Mouse (Mus musculus) embryonic facial prominence, embryonic 10.5 days (tissue): Measurements from ENCODE around the gene Irf2bp2. TPM values are rescaled to one million over a fixed set of nuclear protein-coding genes. Genes with fewer than 3 reads are reported as not detected.
A peak's percentile ranks its signal among the peaks of the same experiment; 100 is the strongest.

Source experiments
- DNase-seq: peaks from one replicate; pipeline ENCODE4 v3.0.0-alpha.2; 2017; ENCODE audit warnings: low spot score
- H3K27ac ChIP-seq: fragments of 300-500 bp; sonication (generic); replicated peaks from 2 replicates; pipeline ENCODE4 v1.5.1; 2016; ENCODE audit warnings: mild to moderate bottlenecking
- H3K27me3 ChIP-seq: fragments of 300-500 bp; sonication (generic); replicated peaks from 2 replicates; pipeline ENCODE4 v1.6.1; 2016; ENCODE audit warnings: low read depth, mild to moderate bottlenecking; ENCODE audit not compliant: poor library complexity, severe bottlenecking
- H3K36me3 ChIP-seq: fragments of 300-500 bp; sonication (generic); replicated peaks from 2 replicates; pipeline ENCODE4 v1.6.1; 2016; ENCODE audit warnings: mild to moderate bottlenecking, moderate library complexity
- H3K4me1 ChIP-seq: fragments of 300-500 bp; sonication (generic); 2 replicates; pipeline ENCODE4 v1.6.1; 2016
- H3K4me3 ChIP-seq: fragments of 300-500 bp; sonication (generic); 2 replicates; pipeline ENCODE4 v1.5.1; 2016; ENCODE audit warnings: mild to moderate bottlenecking, moderate library complexity
- H3K9me3 ChIP-seq: fragments of 300-500 bp; sonication (generic); 2 replicates; pipeline ENCODE4 v1.6.1; 2016; ENCODE audit warnings: mild to moderate bottlenecking
- WGBS: fragments of 180-500 bp; shearing (Covaris S2); methylation state at CpG from one replicate; pipeline ENCODE4 v1.1.7; 2016; 5-methylcytosine and 5-hydroxymethylcytosine counted together
- polyA plus RNA-seq: library from polyadenylated mRNA; unstranded; fragments of >200 nt; fragmentation: Nextera tagmentation; extraction: Ambion mirVana; gene quantifications from 2 replicates; pipeline ENCODE4 v1.2.1, GENCODE M21; 2016

Gene Irf2bp2
- polyA plus RNA-seq, 1 experiment from 2014 or later, result 5.4 TPM

GRCm38 (mm10) chr8:126570046-126570445 is 23.7 kb downstream of the Irf2bp2 start:
- no peaks in the 10 kb centered on the region; the same call in 1 of the 2 replicates for H3K27me3 ChIP-seq
- H3K27ac ChIP-seq, result no peak overlapping the region
- no peak overlapping the region for H3K4me3 ChIP-seq
- H3K4me1 ChIP-seq, result peaks cover 52% of the 10 kb centered on the region
- no peaks in the 10 kb centered on the region for H3K9me3 ChIP-seq
- H3K36me3 ChIP-seq, result no peaks in the 10 kb centered on the region
- no peak for DNase-seq
- WGBS, result 56% methylated on average over 3 of the region's 3 CpGs

- DNase-seq, result no peak
- 69% methylated on average over 1 of the region's 1 CpGs for WGBS
- peaks cover 52% of the 10 kb centered on the region for H3K4me1 ChIP-seq
- H3K36me3 ChIP-seq, result no peaks in the 10 kb centered on the region
- no peaks in the 10 kb centered on the region; the same call in 1 of the 2 replicates for H3K27me3 ChIP-seq
- no peaks in the 10 kb centered on the region for H3K9me3 ChIP-seq
- no peak overlapping the region for H3K27ac ChIP-seq
- no peak overlapping the region for H3K4me3 ChIP-seq
Observed at GRCm38 (mm10) chr8:126569638-126570037, 24.1 kb downstream of the Irf2bp2 start.

GRCm38 (mm10) chr8:126567674-126568073 is 26.1 kb downstream of the Irf2bp2 start:
- Histone ChIP-seq H3K4me1 (peaks cover 52% of the 10 kb centered on the region), H3K9me3 (no peaks in the 10 kb centered on the region), H3K27me3 (no peaks in the 10 kb centered on the region; the same call in 1 of the 2 replicates), H3K27ac (peak overlapping the region; percentile 84; the same call in 1 of the 2 replicates), H3K36me3 (no peaks in the 10 kb centered on the region), H3K4me3 (no peak overlapping the region)
- no peak for DNase-seq
- WGBS, result 70% methylated on average over 2 of the region's 2 CpGs

- H3K9me3 ChIP-seq, result no peaks in the 10 kb centered on the region
- peaks cover 52% of the 10 kb centered on the region for H3K4me1 ChIP-seq
- peak; percentile 65 for DNase-seq
- H3K4me3 ChIP-seq, result 0 out of 2 replicates have a peak overlapping the region, but pooled peaks have one; percentile 21
- no peaks in the 10 kb centered on the region; the same call in 1 of the 2 replicates for H3K27me3 ChIP-seq
- 4% methylated on average over 14 of the region's 14 CpGs for WGBS
- H3K36me3 ChIP-seq, result no peaks in the 10 kb centered on the region
- H3K27ac ChIP-seq, result peak overlapping the region; percentile 84
Observed at GRCm38 (mm10) chr8:126566446-126567062, 27.2 kb downstream of the Irf2bp2 start.

GRCm38 (mm10) chr8:126565954-126566445 is 27.8 kb downstream of the Irf2bp2 start:
- Histone ChIP-seq H3K27me3 (no peaks in the 10 kb centered on the region; the same call in 1 of the 2 replicates), H3K27ac (peak overlapping the region; percentile 84), H3K4me3 (no peak overlapping the region), H3K36me3 (no peaks in the 10 kb centered on the region), H3K4me1 (peaks cover 47% of the 10 kb centered on the region), H3K9me3 (no peaks in the 10 kb centered on the region)
- no peak for DNase-seq
- WGBS, result 44% methylated on average over 6 of the region's 6 CpGs

GRCm38 (mm10) chr8:126565231-126565781 is 28.5 kb downstream of the Irf2bp2 start:
- Histone ChIP-seq H3K27ac (peak overlapping the region; percentile 84; the same call in 1 of the 2 replicates), H3K36me3 (no peaks in the 10 kb centered on the region)
- WGBS, result 85% methylated on average over 6 of the region's 6 CpGs

GRCm38 (mm10) chr8:126564551-126565154 is 29.1 kb downstream of the Irf2bp2 start:
- 76% methylated on average over 9 of the region's 9 CpGs for WGBS

More at GRCm38 (mm10) chr8:126565231-126565781, 28.5 kb downstream of the Irf2bp2 start:
- Histone ChIP-seq H3K9me3 (no peaks in the 10 kb centered on the region), H3K27me3 (no peaks in the 10 kb centered on the region; the same call in 1 of the 2 replicates), H3K4me3 (no peak overlapping the region), H3K4me1 (peaks cover 40% of the 10 kb centered on the region)
- no peak for DNase-seq

GRCm38 (mm10) chr8:126561316-126561841 is 32.4 kb downstream of the Irf2bp2 start:
- 96% methylated on average over 4 of the region's 4 CpGs for WGBS
- no peaks in the 10 kb centered on the region for H3K9me3 ChIP-seq
- DNase-seq, result no peak

More at GRCm38 (mm10) chr8:126564551-126565154, 29.1 kb downstream of the Irf2bp2 start:
- Histone ChIP-seq H3K27me3 (no peaks in the 10 kb centered on the region; the same call in 1 of the 2 replicates), H3K9me3 (no peaks in the 10 kb centered on the region), H3K4me1 (peaks cover 34% of the 10 kb centered on the region), H3K27ac (0 out of 2 replicates have a peak overlapping the region, but pooled peaks have one; percentile 84), H3K36me3 (no peaks in the 10 kb centered on the region), H3K4me3 (no peak overlapping the region)
- no peak for DNase-seq

GRCm38 (mm10) chr8:126558400-126558953 is 35.3 kb downstream of the Irf2bp2 start:
- Histone ChIP-seq H3K27ac (no peak overlapping the region), H3K4me3 (no peak overlapping the region), H3K36me3 (no peaks in the 10 kb centered on the region), H3K4me1 (peaks cover 10% of the 10 kb centered on the region), H3K9me3 (no peaks in the 10 kb centered on the region), H3K27me3 (no peaks in the 10 kb centered on the region)
- DNase-seq, result no peak
- 91% methylated on average over 13 of the region's 13 CpGs for WGBS

More at GRCm38 (mm10) chr8:126561316-126561841, 32.4 kb downstream of the Irf2bp2 start:
- no peak overlapping the region for H3K27ac ChIP-seq
- H3K27me3 ChIP-seq, result no peaks in the 10 kb centered on the region; the same call in 1 of the 2 replicates
- no peaks in the 10 kb centered on the region for H3K36me3 ChIP-seq
- H3K4me1 ChIP-seq, result peaks cover 23% of the 10 kb centered on the region
- no peak overlapping the region for H3K4me3 ChIP-seq

- H3K9me3 ChIP-seq, result no peaks in the 10 kb centered on the region
- WGBS, result 26% methylated on average over 9 of the region's 9 CpGs
- H3K27me3 ChIP-seq, result no peaks in the 10 kb centered on the region
- peak; percentile 64 for DNase-seq
- H3K4me3 ChIP-seq, result no peak overlapping the region
- peak overlapping the region; percentile 75 for H3K27ac ChIP-seq
- no peaks in the 10 kb centered on the region for H3K36me3 ChIP-seq
- peaks cover 10% of the 10 kb centered on the region for H3K4me1 ChIP-seq
Observed at GRCm38 (mm10) chr8:126557403-126557802, 36.4 kb downstream of the Irf2bp2 start.

GRCm38 (mm10) chr8:126556691-126557090 is 37.1 kb downstream of the Irf2bp2 start:
- no peak for DNase-seq
- Histone ChIP-seq H3K27ac (peak overlapping the region; percentile 75; the same call in 1 of the 2 replicates), H3K27me3 (no peaks in the 10 kb centered on the region), H3K4me1 (peaks cover 10% of the 10 kb centered on the region), H3K9me3 (no peaks in the 10 kb centered on the region), H3K4me3 (no peak overlapping the region), H3K36me3 (no peaks in the 10 kb centered on the region)
- 90% methylated on average over 5 of the region's 5 CpGs for WGBS

- Histone ChIP-seq H3K27ac (no peak overlapping the region), H3K36me3 (no peaks in the 10 kb centered on the region), H3K27me3 (no peaks in the 10 kb centered on the region), H3K4me1 (peaks cover 10% of the 10 kb centered on the region), H3K4me3 (no peak overlapping the region), H3K9me3 (no peaks in the 10 kb centered on the region)
- 89% methylated on average over 4 of the region's 4 CpGs for WGBS
- no peak for DNase-seq
Observed at GRCm38 (mm10) chr8:126554741-126555140, 39.0 kb downstream of the Irf2bp2 start.
